Mouse (Mus musculus): ENCODE measurements at regions not wholly inside any gene's neighbourhood (a gene's known extent, or its start where the extent isn't known, plus 50 kb on each side); places are given as distances from the start of the nearest gene placed in this dataset.

DNA sequence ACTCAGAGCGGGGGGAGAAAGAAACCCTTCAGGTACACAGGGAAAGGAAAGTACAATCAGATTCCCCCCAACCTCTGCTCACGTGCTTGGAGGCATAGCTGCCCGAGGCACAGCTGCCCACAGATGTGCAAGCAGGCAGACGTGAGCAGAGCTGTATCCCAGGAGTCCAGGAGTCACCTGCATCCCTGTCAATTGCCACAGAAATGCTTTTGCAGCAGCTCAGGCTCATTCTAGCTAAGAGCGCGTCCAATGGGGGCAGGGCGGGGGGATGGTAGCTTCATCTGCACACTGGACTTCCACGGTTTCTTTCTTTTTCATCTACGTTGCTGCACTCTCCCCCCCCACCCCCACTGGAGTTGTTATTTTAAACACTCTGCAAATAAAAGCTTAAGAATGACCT lies 66.0 kb upstream of the Fat4 start:
- Histone ChIP-seq H3K4me1 (ENCODE audit: control insufficient read depth, insufficient read depth, low read length) (no peaks in the 10 kb centered on the region), H3K4me3 (replicated peaks; ENCODE audit: control insufficient read depth, low read depth, low read length) (no peak overlapping the region), H3K27ac (ENCODE audit: control insufficient read depth, insufficient read depth, low read depth, low read length, poor library complexity) (no peak overlapping the region)
- TF ChIP-seq POLR2A (IDR thresholded peaks at IDR 0.05; ENCODE audit: borderline replicate concordance, control insufficient read depth, low read depth, low read length), result no peak
- TF ChIP-seq CTCF (IDR thresholded peaks at IDR 0.05; ENCODE audit: control insufficient read depth, insufficient read depth, low read length), result no peak
- WGBS, result 79% methylated on average over 9 of the region's 9 CpGs

GRCm38 (mm10) chr3:38820315-38820714 lies 66.4 kb upstream of the Fat4 start:
- 85% methylated on average over 7 of the region's 7 CpGs for WGBS
- no peak overlapping the region for H3K4me3 ChIP-seq (replicated peaks; ENCODE audit: control insufficient read depth, low read depth, low read length)
- TF ChIP-seq POLR2A (IDR thresholded peaks at IDR 0.05; ENCODE audit: borderline replicate concordance, control insufficient read depth, low read depth, low read length), result no peak
- TF ChIP-seq CTCF (IDR thresholded peaks at IDR 0.05; ENCODE audit: control insufficient read depth, insufficient read depth, low read length), result no peak
- no peak overlapping the region for H3K27ac ChIP-seq (ENCODE audit: control insufficient read depth, insufficient read depth, low read depth, low read length, poor library complexity)
- H3K4me1 ChIP-seq (ENCODE audit: control insufficient read depth, insufficient read depth, low read length), result no peaks in the 10 kb centered on the region

GRCm38 (mm10) chr3:38817651-38818050 lies 69.1 kb upstream of the Fat4 start:
- whole genome bisulfite sequencing, result 80% methylated on average over 5 of the region's 5 CpGs
- Histone ChIP-seq H3K4me3 (replicated peaks; ENCODE audit: control insufficient read depth, low read depth, low read length) (no peak overlapping the region), H3K27ac (ENCODE audit: control insufficient read depth, insufficient read depth, low read depth, low read length, poor library complexity) (no peak overlapping the region), H3K4me1 (ENCODE audit: control insufficient read depth, insufficient read depth, low read length) (no peaks in the 10 kb centered on the region)
- TF ChIP-seq CTCF (IDR thresholded peaks at IDR 0.05; ENCODE audit: control insufficient read depth, insufficient read depth, low read length) (no peak), POLR2A (IDR thresholded peaks at IDR 0.05; ENCODE audit: borderline replicate concordance, control insufficient read depth, low read depth, low read length) (no peak)

- TF ChIP-seq POLR2A (IDR thresholded peaks at IDR 0.05; ENCODE audit: borderline replicate concordance, control insufficient read depth, low read depth, low read length), result no peak
- no peak for TF ChIP-seq CTCF (IDR thresholded peaks at IDR 0.05; ENCODE audit: control insufficient read depth, insufficient read depth, low read length)
- H3K27ac ChIP-seq (ENCODE audit: control insufficient read depth, insufficient read depth, low read depth, low read length, poor library complexity), result no peak overlapping the region
- no peak overlapping the region for H3K4me3 ChIP-seq (replicated peaks; ENCODE audit: control insufficient read depth, low read depth, low read length)
- WGBS, result 85% methylated on average over 4 of the region's 4 CpGs
- no peaks in the 10 kb centered on the region for H3K4me1 ChIP-seq (ENCODE audit: control insufficient read depth, insufficient read depth, low read length)
Measured at GRCm38 (mm10) chr3:38812457-38812856, 74.3 kb upstream of the Fat4 start.

GRCm38 (mm10) chr3:38811635-38812034 lies 75.1 kb upstream of the Fat4 start:
- 69% methylated on average over 8 of the region's 8 CpGs for WGBS
- Histone ChIP-seq H3K27ac (ENCODE audit: control insufficient read depth, insufficient read depth, low read depth, low read length, poor library complexity) (no peak overlapping the region), H3K4me3 (replicated peaks; ENCODE audit: control insufficient read depth, low read depth, low read length) (no peak overlapping the region), H3K4me1 (ENCODE audit: control insufficient read depth, insufficient read depth, low read length) (no peaks in the 10 kb centered on the region)
- TF ChIP-seq POLR2A (IDR thresholded peaks at IDR 0.05; ENCODE audit: borderline replicate concordance, control insufficient read depth, low read depth, low read length), result no peak
- no peak for TF ChIP-seq CTCF (IDR thresholded peaks at IDR 0.05; ENCODE audit: control insufficient read depth, insufficient read depth, low read length)

DNA sequence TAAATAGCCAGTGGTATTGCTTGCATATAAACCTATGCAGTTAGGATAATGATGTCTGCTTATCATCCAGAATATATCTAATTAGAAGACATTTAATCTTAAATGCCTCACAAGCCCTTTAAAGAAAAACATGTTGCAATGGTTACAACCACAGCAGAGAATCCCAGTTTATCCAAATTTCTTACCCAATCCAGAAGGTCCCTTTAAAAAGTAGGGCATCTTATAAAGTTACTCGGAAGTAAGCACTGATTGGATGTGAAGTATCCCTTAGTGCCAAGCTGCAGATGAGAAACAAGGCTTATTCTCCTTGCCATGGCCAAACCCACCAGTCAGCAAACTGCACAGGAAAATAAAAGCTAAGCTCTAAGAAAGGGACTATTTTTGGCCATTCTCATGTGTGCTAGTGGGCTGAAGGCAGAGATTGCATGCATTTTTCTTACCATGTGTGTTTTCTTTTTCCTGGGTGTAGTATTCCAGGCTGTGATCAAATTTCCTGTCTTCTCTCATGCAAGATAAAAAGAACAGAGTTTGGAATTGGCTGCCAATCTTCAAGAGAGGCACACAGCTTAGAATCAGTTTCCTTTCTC lies 80.2 kb upstream of the Fat4 start:
- WGBS, result 72% methylated on average over 1 of the region's 1 CpGs
- TF ChIP-seq CTCF (IDR thresholded peaks at IDR 0.05; ENCODE audit: control insufficient read depth, insufficient read depth, low read length), result no peak
- no peak for TF ChIP-seq POLR2A (IDR thresholded peaks at IDR 0.05; ENCODE audit: borderline replicate concordance, control insufficient read depth, low read depth, low read length)
- Histone ChIP-seq H3K27ac (ENCODE audit: control insufficient read depth, insufficient read depth, low read depth, low read length, poor library complexity) (no peak overlapping the region), H3K4me3 (replicated peaks; ENCODE audit: control insufficient read depth, low read depth, low read length) (no peak overlapping the region), H3K4me1 (ENCODE audit: control insufficient read depth, insufficient read depth, low read length) (no peaks in the 10 kb centered on the region)

DNA sequence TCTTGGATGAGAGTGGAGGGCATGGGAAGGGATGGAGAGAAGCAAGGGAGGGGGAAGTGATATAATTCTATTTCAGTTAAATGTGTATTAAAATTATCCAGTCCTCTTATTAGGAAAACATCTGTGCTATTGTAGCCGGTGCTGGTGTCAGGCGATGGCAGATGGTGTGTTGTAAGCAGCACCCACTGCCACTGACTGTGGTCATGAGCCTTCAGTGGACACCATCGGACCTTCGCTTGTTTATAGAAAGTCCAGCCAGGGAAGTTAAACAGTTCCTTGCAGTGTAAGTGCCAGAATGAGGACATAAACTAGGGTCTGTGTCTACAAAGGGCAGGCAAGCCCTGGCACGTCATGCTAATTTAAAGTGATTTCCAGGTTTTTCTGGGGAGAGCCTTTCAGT lies 80.7 kb upstream of the Fat4 start:
- TF ChIP-seq CTCF (IDR thresholded peaks at IDR 0.05; ENCODE audit: control insufficient read depth, insufficient read depth, low read length), result no peak
- no peak for TF ChIP-seq POLR2A (IDR thresholded peaks at IDR 0.05; ENCODE audit: borderline replicate concordance, control insufficient read depth, low read depth, low read length)
- no peak overlapping the region for H3K4me3 ChIP-seq (replicated peaks; ENCODE audit: control insufficient read depth, low read depth, low read length)
- WGBS, result 80% methylated on average over 5 of the region's 5 CpGs
- H3K4me1 ChIP-seq (ENCODE audit: control insufficient read depth, insufficient read depth, low read length), result no peaks in the 10 kb centered on the region
- no peak overlapping the region for H3K27ac ChIP-seq (ENCODE audit: control insufficient read depth, insufficient read depth, low read depth, low read length, poor library complexity)

DNA sequence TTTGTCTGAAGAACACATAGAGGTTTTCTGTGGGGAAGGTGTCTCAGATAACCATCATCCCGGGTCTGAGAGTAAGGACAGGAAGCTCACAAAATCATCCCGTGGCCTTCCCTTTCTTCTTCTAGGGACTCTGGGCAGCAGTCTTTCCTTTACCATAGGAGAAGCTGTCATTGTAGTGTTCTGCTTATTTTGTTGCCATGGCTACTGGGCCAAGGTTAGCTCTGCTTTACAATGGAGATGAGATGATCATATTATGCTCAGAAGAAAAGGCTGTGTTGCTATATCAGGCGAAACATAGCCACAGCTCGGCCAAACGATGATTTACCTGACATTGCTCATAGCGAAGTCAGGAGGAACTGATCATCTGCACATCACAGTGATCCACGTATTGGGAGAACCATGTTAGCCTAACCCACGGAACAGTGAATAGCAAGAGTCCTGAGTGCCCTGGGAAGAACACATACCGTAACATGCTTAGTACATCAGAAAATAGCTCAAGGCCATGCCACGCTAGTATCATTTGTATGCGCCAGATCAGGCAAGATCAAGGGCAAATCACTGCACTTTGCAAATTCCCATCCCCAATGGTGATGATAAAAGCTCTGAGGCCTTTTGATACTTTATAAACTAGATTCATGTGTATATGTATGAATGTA lies 91.0 kb upstream of the Fat4 start:
- 80% methylated on average over 11 of the region's 11 CpGs for WGBS
- H3K27ac ChIP-seq (ENCODE audit: control insufficient read depth, insufficient read depth, low read depth, low read length, poor library complexity), result no peak overlapping the region

More for the DNA sequence above, 91.0 kb upstream of the Fat4 start:
- TF ChIP-seq POLR2A (IDR thresholded peaks at IDR 0.05; ENCODE audit: borderline replicate concordance, control insufficient read depth, low read depth, low read length) (no peak), CTCF (IDR thresholded peaks at IDR 0.05; ENCODE audit: control insufficient read depth, insufficient read depth, low read length) (no peak)
- no peak overlapping the region for H3K4me3 ChIP-seq (replicated peaks; ENCODE audit: control insufficient read depth, low read depth, low read length)
- H3K4me1 ChIP-seq (ENCODE audit: control insufficient read depth, insufficient read depth, low read length), result no peaks in the 10 kb centered on the region
